Mouse (Mus musculus) layer of hippocampus, adult 8-10 months (tissue): ENCODE results near the gene Teddm1a. TPM values are rescaled to one million over a fixed set of nuclear protein-coding genes. Genes with fewer than 3 reads are reported as not detected.
"Not testable (repeated sequence)": the region's sequence is repeated elsewhere in the genome, so short reads cannot be mapped to it uniquely, and the experiment has no call there.

Source experiments
- DNase-seq, 2 experiments: peaks; one replicate each; pipeline ENCODE4 v3.0.0; 2022; ENCODE audit warnings: low spot score in 2 of 2
- total RNA-seq, 4 experiments: library from RNA; stranded (reverse); gene quantifications; 2 replicates each; pipeline ENCODE4 v1.2.4; 2022

Gene Teddm1a
- not detected for total RNA-seq

- DNase-seq = no peak
Observed at GRCm38 (mm10) chr1:153891442-153891841, at the start of gene Teddm1a. Teddm1a (plus strand) TSS chr1:153891742.

- no peak for DNase-seq
Observed at GRCm38 (mm10) chr1:153842121-153842740, 49.3 kb upstream of the Teddm1a start.

- DNase-seq = no peak
Observed at GRCm38 (mm10) chr1:153844042-153844441, 47.5 kb upstream of the Teddm1a start, which contains the start of gene Rgsl1. Rgsl1 (minus strand) TSS chr1:153844142.

GRCm38 (mm10) chr1:153846420-153846819 lies 45.1 kb upstream of the Teddm1a start:
- DNase-seq = no peak

GRCm38 (mm10) chr1:153846867-153847266 lies 44.7 kb upstream of the Teddm1a start:
- DNase-seq = no peak

- not testable (repeated sequence) for DNase-seq
Observed at GRCm38 (mm10) chr1:153852696-153853095, 38.8 kb upstream of the Teddm1a start.

- DNase-seq = no peak
Observed at GRCm38 (mm10) chr1:153855946-153856345, 35.6 kb upstream of the Teddm1a start.

- no peak for DNase-seq
Observed at GRCm38 (mm10) chr1:153874045-153874444, 17.5 kb upstream of the Teddm1a start, which contains the start of gene Teddm1b. Teddm1b (plus strand) TSS chr1:153874345.

- DNase-seq = not testable (repeated sequence)
Observed at GRCm38 (mm10) chr1:153880391-153880790, 11.2 kb upstream of the Teddm1a start.

GRCm38 (mm10) chr1:153886024-153886633 lies 5.4 kb upstream of the Teddm1a start:
- DNase-seq = no peak

GRCm38 (mm10) chr1:153890121-153890520 lies 1.4 kb upstream of the Teddm1a start:
- no peak for DNase-seq

- no peak for DNase-seq
Observed at GRCm38 (mm10) chr1:153893746-153894145, 2.2 kb downstream of the Teddm1a start.

GRCm38 (mm10) chr1:153894201-153894893 lies 2.8 kb downstream of the Teddm1a start:
- no peak for DNase-seq

- DNase-seq = peak; percentile 60 to 85
Observed at GRCm38 (mm10) chr1:153894979-153895378, 3.4 kb downstream of the Teddm1a start.

- DNase-seq = no peak
Observed at GRCm38 (mm10) chr1:153897196-153897595, 5.7 kb downstream of the Teddm1a start.

- no peak for DNase-seq
Observed at GRCm38 (mm10) chr1:153898989-153899730, 7.6 kb downstream of the Teddm1a start.

GRCm38 (mm10) chr1:153899731-153900380 lies 8.3 kb downstream of the Teddm1a start, which contains the start of the genes Glul and Teddm2:
Glul (plus strand) TSS chr1:153899944.
Teddm2 (minus strand) TSS chr1:153900228.
- DNase-seq = peak; percentile 94 to 95

- no peak for DNase-seq
Observed at GRCm38 (mm10) chr1:153900381-153900780, 8.8 kb downstream of the Teddm1a start.

- no peak for DNase-seq
Observed at GRCm38 (mm10) chr1:153900860-153901730, 9.6 kb downstream of the Teddm1a start.

- DNase-seq = no peak
Observed at GRCm38 (mm10) chr1:153903006-153903405, 11.5 kb downstream of the Teddm1a start.
